Mouse (Mus musculus) megakaryocyte, embryonic 14.5 days (primary cell): Measurements from ENCODE around the gene Flot1.

Experiments
- FLI1 ChIP-seq: IDR thresholded peaks from 2 replicates; pipeline ENCODE4 v1.6.1; 2012; ENCODE audit warnings: low read length, inconsistent platforms, mixed read lengths
- GATA1 ChIP-seq: IDR thresholded peaks from 3 replicates; pipeline ENCODE4 v1.6.1; 2012; ENCODE audit warnings: mixed read lengths, low read length, inconsistent platforms, borderline replicate concordance

DNA sequence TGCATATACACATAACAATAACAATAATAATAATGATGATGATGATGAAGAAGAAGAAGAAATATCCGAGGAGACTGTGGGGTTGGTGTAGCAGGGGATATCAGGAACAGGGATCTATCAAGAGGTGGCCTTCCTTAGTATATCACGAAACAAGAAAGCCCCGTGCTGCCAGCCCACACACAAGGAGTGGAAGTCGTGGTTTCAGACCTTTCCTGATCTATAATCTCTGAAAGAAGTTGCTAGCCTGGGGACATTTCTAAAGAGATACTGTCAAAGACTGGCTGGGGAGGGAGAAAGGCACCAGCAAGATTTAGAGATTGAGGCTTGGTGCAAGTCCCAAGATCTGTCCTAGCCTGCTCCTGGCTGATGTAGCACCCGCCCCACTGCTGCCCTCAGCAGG lies 26.2 kb upstream of the Flot1 start:
- TF ChIP-seq FLI1 (no peak), GATA1 (no peak)
